Mouse (Mus musculus): ENCODE results near the gene Lipc. TPM values are rescaled to one million over a fixed set of nuclear protein-coding genes. Genes with fewer than 3 reads are reported as not detected.

The Lipc gene
- total RNA-seq, 2 experiments from 2014 or later = 1.2 TPM; not detected in 1

GRCm38 (mm10) chr9:70959447-70959846, 7.4 kb upstream of the Lipc start:
- no peak for ATAC-seq (replicated peaks; ENCODE audit: low FRiP score, poor library complexity, severe bottlenecking)

DNA sequence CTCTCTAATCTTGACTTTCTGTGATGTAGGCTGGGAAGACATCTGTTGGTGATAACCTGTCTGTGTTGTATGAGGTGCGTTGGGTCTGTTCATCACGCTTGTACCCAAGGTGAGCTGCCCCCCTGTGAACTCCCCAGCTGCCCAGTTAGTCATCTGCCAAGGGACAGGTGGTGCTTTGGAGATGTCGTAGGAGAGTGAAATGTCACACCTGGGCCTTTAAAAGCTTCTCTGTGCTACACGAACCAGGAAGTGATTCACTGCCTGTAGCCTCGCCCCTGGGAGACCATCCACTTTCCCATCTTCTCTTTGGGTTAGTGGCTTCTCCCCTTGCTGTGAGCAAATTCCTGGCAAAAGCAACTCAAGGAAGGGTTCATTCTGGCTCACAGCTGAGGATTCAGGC, 6.4 kb upstream of the Lipc start:
- ATAC-seq (replicated peaks; ENCODE audit: low FRiP score, poor library complexity, severe bottlenecking) = no peak

DNA sequence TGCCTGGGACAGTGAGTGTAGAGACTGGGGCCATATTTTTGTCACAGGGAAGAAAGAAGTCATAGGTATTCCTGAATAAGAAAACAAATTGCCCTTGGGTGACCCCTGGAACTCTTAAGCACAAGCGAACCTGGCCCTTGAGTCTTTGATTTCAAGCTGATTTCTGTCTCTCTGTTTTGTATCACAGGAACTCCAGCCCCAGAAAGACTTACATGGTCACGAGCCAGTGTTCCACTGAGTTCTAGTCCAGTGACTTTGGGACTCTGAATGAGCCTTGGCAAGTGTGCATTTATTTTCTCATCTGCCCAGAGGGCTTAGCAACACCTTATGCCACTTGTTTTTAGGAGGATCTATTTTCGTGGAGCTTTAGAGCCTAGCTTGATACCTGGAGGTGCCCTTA, 5.7 kb upstream of the Lipc start:
- ATAC-seq (replicated peaks; ENCODE audit: low FRiP score, poor library complexity, severe bottlenecking) = no peak

DNA sequence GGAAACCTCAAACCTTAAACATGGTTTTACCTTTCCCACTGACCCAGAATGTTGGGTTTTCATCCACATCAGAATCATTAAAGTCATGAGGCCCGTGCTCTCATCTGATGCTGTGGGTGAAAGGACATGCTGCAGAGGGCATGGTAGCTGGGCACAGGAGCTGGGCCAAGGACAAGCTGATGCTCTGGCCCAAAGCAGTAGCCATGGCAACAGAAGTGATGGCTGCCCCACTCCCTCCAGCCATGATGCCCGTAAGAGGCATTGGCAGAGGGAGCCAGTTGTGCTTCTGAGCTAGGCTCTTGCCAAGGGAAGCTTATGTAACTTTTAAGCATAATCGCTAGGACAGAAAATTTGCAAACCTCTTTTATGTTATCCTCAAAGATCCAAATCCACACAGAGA, 2.2 kb upstream of the Lipc start:
- no peak for ATAC-seq (replicated peaks; ENCODE audit: low FRiP score, poor library complexity, severe bottlenecking)

- ATAC-seq (replicated peaks; ENCODE audit: low FRiP score, poor library complexity, severe bottlenecking) = no peak
Measured at GRCm38 (mm10) chr9:70949336-70949735, 2.7 kb downstream of the Lipc start.

GRCm38 (mm10) chr9:70947312-70947711, 4.7 kb downstream of the Lipc start:
- no peak for ATAC-seq (replicated peaks; ENCODE audit: low FRiP score, poor library complexity, severe bottlenecking)

DNA sequence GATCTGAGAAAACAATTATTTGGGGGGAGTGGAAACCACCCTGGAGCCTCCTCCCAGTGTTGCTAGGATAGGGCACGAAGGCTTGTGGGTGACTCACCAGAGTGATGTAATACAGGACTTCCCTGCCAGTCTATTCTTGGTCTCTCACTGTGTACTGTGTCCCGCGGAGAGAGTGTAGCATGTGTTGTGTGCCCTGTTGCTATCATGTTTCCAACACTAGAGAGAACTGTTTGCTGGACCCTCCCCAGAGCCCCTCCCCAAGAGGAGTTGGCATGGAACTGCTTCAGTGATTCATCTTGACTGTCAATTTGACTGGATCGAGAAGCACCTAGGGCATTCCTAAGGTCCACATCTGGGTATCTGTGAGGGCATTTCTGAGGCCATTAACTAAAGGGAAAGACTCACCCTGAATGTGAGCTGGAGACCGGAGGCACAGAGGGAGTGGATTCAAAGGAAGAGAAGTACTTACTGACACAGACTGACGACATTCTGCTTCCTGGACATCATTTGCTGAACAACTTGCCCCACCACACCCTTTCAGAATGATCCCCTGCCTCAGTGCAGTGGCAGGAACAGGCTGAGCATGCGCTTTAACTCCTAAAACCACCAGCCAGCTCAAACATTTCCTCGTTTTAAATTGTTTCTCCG, 9.2 kb downstream of the Lipc start:
- ATAC-seq (replicated peaks; ENCODE audit: low FRiP score, poor library complexity, severe bottlenecking) = no peak

GRCm38 (mm10) chr9:70939752-70940501, 12.1 kb downstream of the Lipc start:
- no peak for ATAC-seq (replicated peaks; ENCODE audit: low FRiP score, poor library complexity, severe bottlenecking)

DNA sequence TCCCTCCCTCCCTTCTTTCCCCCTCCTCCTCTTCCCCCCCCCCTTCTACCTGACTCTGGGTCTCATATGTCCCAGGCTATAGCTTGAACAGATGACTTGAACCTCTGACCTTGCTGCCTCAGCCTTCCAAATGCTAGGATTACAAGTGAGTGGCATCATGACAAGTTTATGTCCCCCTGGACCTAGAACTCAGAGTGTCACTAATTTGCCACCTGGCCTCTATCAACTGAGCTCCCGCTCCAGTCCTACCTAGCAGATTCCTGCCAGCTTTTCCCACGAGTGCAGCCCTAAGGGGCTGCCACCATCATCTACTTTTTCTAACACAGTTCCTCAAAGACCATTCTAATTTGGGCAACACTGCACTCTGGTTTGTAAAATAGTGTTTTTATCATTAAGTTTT, 13.2 kb downstream of the Lipc start:
- ATAC-seq (replicated peaks; ENCODE audit: low FRiP score, poor library complexity, severe bottlenecking) = no peak

GRCm38 (mm10) chr9:70938134-70938533, 13.9 kb downstream of the Lipc start:
- no peak for ATAC-seq (replicated peaks; ENCODE audit: low FRiP score, poor library complexity, severe bottlenecking)

- no peak for ATAC-seq (replicated peaks; ENCODE audit: low FRiP score, poor library complexity, severe bottlenecking)
Measured at GRCm38 (mm10) chr9:70934587-70935295, 17.3 kb downstream of the Lipc start.

- no peak for ATAC-seq (replicated peaks; ENCODE audit: low FRiP score, poor library complexity, severe bottlenecking)
Measured at GRCm38 (mm10) chr9:70930641-70931020, 21.4 kb downstream of the Lipc start.

DNA sequence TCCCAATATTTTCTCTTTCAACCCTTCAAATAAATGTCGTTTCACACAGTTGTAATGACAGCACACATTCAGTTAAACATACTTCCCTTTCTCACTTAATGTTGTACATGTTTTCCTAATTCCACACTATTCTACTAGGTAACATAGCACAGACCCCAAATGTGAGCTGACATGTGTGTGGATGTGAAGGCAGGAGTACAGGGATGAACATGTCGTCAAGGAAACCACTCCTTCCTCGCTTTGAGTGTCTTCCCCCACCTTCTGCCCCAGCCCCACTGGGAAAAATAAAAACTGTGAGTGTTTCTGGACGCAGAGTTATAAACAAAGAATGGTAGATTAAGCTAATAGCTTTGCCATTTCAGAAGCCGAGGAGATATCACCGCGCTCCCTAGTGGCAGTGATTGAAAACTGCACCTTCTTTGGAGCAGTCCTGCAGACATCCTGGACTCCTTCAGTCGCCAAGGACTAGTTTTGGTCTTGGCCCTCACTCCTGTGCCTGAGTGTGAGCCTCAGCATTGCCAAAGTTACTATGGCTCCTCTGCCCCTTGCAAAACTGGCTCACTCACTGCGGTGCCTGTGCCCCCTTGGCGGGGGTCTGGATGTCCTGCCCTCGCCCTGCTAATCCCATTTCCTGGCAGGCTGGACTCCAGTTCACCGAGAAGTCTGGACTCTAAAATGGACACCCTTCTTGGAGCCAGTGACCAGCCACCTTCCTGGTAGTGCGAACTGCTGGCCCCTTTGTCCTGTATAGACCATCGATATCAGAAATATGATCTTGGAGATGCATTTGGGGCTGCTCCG, 22.0 kb downstream of the Lipc start:
- peak; percentile 64 for ATAC-seq (replicated peaks; ENCODE audit: low FRiP score, poor library complexity, severe bottlenecking)

- no peak for ATAC-seq (replicated peaks; ENCODE audit: low FRiP score, poor library complexity, severe bottlenecking)
Measured at GRCm38 (mm10) chr9:70928472-70928871, 23.6 kb downstream of the Lipc start.

GRCm38 (mm10) chr9:70927701-70928100, 24.3 kb downstream of the Lipc start:
- ATAC-seq (replicated peaks; ENCODE audit: low FRiP score, poor library complexity, severe bottlenecking) = no peak

DNA sequence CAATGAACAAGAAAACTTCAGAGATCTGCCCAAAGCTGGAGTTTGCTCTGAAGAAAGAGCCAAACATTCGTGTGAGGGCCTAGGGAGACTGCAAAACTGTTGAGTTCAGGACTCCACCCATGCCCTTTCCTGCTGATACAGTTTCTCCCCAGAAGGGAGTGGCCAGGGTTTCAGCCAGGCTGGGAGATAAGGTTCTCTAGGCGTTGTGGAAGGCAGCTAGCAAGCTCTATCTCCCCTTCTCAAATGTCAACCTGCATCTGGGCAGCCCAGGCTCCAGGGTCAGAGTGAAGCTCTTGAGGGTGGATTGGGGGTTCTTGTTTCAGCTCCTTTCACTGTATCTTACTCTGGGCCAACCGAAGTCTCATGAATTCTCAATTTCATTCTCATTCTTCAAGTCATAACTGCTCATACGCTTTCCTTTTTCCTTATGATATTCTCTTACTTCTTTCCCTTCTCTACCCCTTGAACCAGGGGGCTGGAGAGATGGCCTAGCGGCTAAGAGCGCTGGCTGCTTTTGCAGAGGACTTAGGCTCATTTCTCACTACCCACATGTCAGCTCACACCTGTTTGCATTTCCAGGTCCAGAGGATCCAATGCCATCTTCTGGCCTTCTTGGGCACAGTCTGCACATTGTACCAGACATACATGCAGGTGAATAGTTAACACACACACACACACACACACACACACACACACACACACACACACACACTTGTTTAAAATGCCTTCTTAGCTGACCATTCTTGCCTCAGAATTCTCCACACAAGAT, 25.0 kb downstream of the Lipc start:
- peak; percentile 80 for ATAC-seq (replicated peaks; ENCODE audit: low FRiP score, poor library complexity, severe bottlenecking)

DNA sequence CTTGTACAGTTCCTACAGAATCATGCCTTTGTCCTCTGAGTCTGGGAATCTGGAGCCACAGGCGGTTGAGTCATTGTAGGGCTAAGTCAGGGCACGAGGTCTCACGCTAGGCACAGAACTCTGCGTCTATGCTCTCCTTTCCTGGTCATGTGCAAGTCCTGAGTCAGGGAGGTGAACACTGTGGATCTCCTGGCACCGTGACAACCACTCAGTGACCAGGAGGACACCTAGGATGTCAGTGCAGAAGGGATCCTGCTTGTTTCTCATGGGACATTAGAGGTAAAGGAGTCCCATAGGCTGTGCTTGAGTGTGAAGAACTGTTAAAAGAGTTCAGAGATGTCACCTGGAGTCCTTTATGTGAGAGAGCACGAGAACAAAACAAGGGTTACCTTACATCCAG, 26.8 kb downstream of the Lipc start:
- ATAC-seq (replicated peaks; ENCODE audit: low FRiP score, poor library complexity, severe bottlenecking) = no peak

DNA sequence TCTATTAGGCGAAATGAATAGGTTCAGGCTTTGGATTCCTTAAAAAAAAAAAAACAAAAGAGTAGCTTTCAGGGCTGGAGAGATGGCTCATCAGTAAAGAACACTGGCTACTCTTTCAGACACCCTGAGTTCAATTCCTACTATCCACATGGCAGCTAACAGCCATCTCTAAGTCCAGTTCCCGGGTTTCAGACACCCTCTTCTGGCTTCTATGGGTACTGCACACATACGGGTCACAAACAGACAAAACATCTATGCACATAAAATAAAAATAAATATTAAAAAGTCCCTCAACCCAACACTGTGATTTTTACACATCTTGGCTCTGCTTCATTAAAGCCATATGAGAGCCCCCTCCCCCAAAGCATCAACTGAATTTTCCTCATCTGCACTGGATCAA, 27.3 kb downstream of the Lipc start:
- ATAC-seq (replicated peaks; ENCODE audit: low FRiP score, poor library complexity, severe bottlenecking) = no peak

GRCm38 (mm10) chr9:70921781-70922565, 30.1 kb downstream of the Lipc start:
- ATAC-seq (replicated peaks; ENCODE audit: low FRiP score, poor library complexity, severe bottlenecking) = peak; percentile 79

Data from erythroid progenitor cell, adult 5-6 weeks (primary cell).